Mouse (Mus musculus) olfactory bulb, adult 2 months (tissue): Measurements from ENCODE around the gene Dab2.

ENCODE experiments used
- CTCF ChIP-seq: fragments of 200-500 bp; IDR thresholded peaks from 2 replicates; pipeline ENCODE4 v1.5.1; 2012; ENCODE audit warnings: low read depth, mild to moderate bottlenecking, low read length, moderate library complexity; ENCODE audit not compliant: insufficient read depth
- POLR2A ChIP-seq: fragments of 200-500 bp; IDR thresholded peaks from 2 replicates; pipeline ENCODE4 v1.6.1; 2012; ENCODE audit warnings: mild to moderate bottlenecking, low read depth, low read length, moderate library complexity; ENCODE audit not compliant: insufficient read depth

- no peak for TF ChIP-seq CTCF
- no peak for TF ChIP-seq POLR2A
Observed at GRCm38 (mm10) chr15:6384027-6384426, 84.4 kb downstream of the Dab2 start.
